Mouse (Mus musculus): ENCODE measurements around the gene Cdh18. TPM values are rescaled to one million over a fixed set of nuclear protein-coding genes. Genes with fewer than 3 reads are reported as not detected.
"Not testable (repeated sequence)": the region's sequence is repeated elsewhere in the genome, so short reads cannot be mapped to it uniquely, and the experiment has no call there.

The Cdh18 gene
- total RNA-seq, 1 experiment from 2014 or later, result not detected

GRCm38 (mm10) chr15:23087535-23087934 lies 538.7 kb downstream of the Cdh18 start:
- ATAC-seq (replicated peaks in 1 of 2; ENCODE audit: insufficient read depth in 1 of 2, low FRiP score in 2 of 2, low TSS enrichment in 1 of 2, low read depth in 1 of 2, poor library complexity in 2 of 2, severe bottlenecking in 2 of 2), result no peak

GRCm38 (mm10) chr15:23096601-23097000 lies 547.8 kb downstream of the Cdh18 start:
- no peak for ATAC-seq (replicated peaks in 1 of 2; ENCODE audit: insufficient read depth in 1 of 2, low FRiP score in 2 of 2, low TSS enrichment in 1 of 2, low read depth in 1 of 2, poor library complexity in 2 of 2, severe bottlenecking in 2 of 2)

- ATAC-seq (replicated peaks in 1 of 2; ENCODE audit: insufficient read depth in 1 of 2, low FRiP score in 2 of 2, low TSS enrichment in 1 of 2, low read depth in 1 of 2, poor library complexity in 2 of 2, severe bottlenecking in 2 of 2), result no peak
Observed at GRCm38 (mm10) chr15:23104668-23105380, 556.0 kb downstream of the Cdh18 start.

GRCm38 (mm10) chr15:23134950-23135715 lies 586.3 kb downstream of the Cdh18 start:
- ATAC-seq (replicated peaks in 1 of 2; ENCODE audit: insufficient read depth in 1 of 2, low FRiP score in 2 of 2, low TSS enrichment in 1 of 2, low read depth in 1 of 2, poor library complexity in 2 of 2, severe bottlenecking in 2 of 2), result no peak

- no peak for ATAC-seq (replicated peaks in 1 of 2; ENCODE audit: insufficient read depth in 1 of 2, low FRiP score in 2 of 2, low TSS enrichment in 1 of 2, low read depth in 1 of 2, poor library complexity in 2 of 2, severe bottlenecking in 2 of 2)
Observed at GRCm38 (mm10) chr15:23136971-23137370, 588.1 kb downstream of the Cdh18 start.

- not testable (repeated sequence) for ATAC-seq (replicated peaks in 1 of 2; ENCODE audit: insufficient read depth in 1 of 2, low FRiP score in 2 of 2, low TSS enrichment in 1 of 2, low read depth in 1 of 2, poor library complexity in 2 of 2, severe bottlenecking in 2 of 2)
Observed at GRCm38 (mm10) chr15:23142907-23143306, 594.1 kb downstream of the Cdh18 start.

- no peak for ATAC-seq (replicated peaks in 1 of 2; ENCODE audit: insufficient read depth in 1 of 2, low FRiP score in 2 of 2, low TSS enrichment in 1 of 2, low read depth in 1 of 2, poor library complexity in 2 of 2, severe bottlenecking in 2 of 2)
Observed at GRCm38 (mm10) chr15:23155883-23156282, 607.1 kb downstream of the Cdh18 start.

GRCm38 (mm10) chr15:23164869-23165268 lies 616.0 kb downstream of the Cdh18 start:
- no peak for ATAC-seq (replicated peaks in 1 of 2; ENCODE audit: insufficient read depth in 1 of 2, low FRiP score in 2 of 2, low TSS enrichment in 1 of 2, low read depth in 1 of 2, poor library complexity in 2 of 2, severe bottlenecking in 2 of 2)

GRCm38 (mm10) chr15:23174623-23175022 lies 625.8 kb downstream of the Cdh18 start:
- no peak for ATAC-seq (replicated peaks in 1 of 2; ENCODE audit: insufficient read depth in 1 of 2, low FRiP score in 2 of 2, low TSS enrichment in 1 of 2, low read depth in 1 of 2, poor library complexity in 2 of 2, severe bottlenecking in 2 of 2)

- no peak for ATAC-seq (replicated peaks in 1 of 2; ENCODE audit: insufficient read depth in 1 of 2, low FRiP score in 2 of 2, low TSS enrichment in 1 of 2, low read depth in 1 of 2, poor library complexity in 2 of 2, severe bottlenecking in 2 of 2)
Observed at GRCm38 (mm10) chr15:23212068-23212467, 663.2 kb downstream of the Cdh18 start.

GRCm38 (mm10) chr15:23230616-23231015 lies 681.8 kb downstream of the Cdh18 start:
- ATAC-seq (replicated peaks in 1 of 2; ENCODE audit: insufficient read depth in 1 of 2, low FRiP score in 2 of 2, low TSS enrichment in 1 of 2, low read depth in 1 of 2, poor library complexity in 2 of 2, severe bottlenecking in 2 of 2), result no peak

GRCm38 (mm10) chr15:23257751-23258440 lies 709.1 kb downstream of the Cdh18 start:
- no peak for ATAC-seq (replicated peaks in 1 of 2; ENCODE audit: insufficient read depth in 1 of 2, low FRiP score in 2 of 2, low TSS enrichment in 1 of 2, low read depth in 1 of 2, poor library complexity in 2 of 2, severe bottlenecking in 2 of 2)

GRCm38 (mm10) chr15:23278421-23278820 lies 729.6 kb downstream of the Cdh18 start:
- no peak for ATAC-seq (replicated peaks in 1 of 2; ENCODE audit: insufficient read depth in 1 of 2, low FRiP score in 2 of 2, low TSS enrichment in 1 of 2, low read depth in 1 of 2, poor library complexity in 2 of 2, severe bottlenecking in 2 of 2)

- no peak for ATAC-seq (replicated peaks in 1 of 2; ENCODE audit: insufficient read depth in 1 of 2, low FRiP score in 2 of 2, low TSS enrichment in 1 of 2, low read depth in 1 of 2, poor library complexity in 2 of 2, severe bottlenecking in 2 of 2)
Observed at GRCm38 (mm10) chr15:23305018-23305417, 756.2 kb downstream of the Cdh18 start.

- no peak for ATAC-seq (replicated peaks in 1 of 2; ENCODE audit: insufficient read depth in 1 of 2, low FRiP score in 2 of 2, low TSS enrichment in 1 of 2, low read depth in 1 of 2, poor library complexity in 2 of 2, severe bottlenecking in 2 of 2)
Observed at GRCm38 (mm10) chr15:23316766-23317165, 767.9 kb downstream of the Cdh18 start.

GRCm38 (mm10) chr15:23317409-23317808 lies 768.6 kb downstream of the Cdh18 start:
- no peak for ATAC-seq (replicated peaks in 1 of 2; ENCODE audit: insufficient read depth in 1 of 2, low FRiP score in 2 of 2, low TSS enrichment in 1 of 2, low read depth in 1 of 2, poor library complexity in 2 of 2, severe bottlenecking in 2 of 2)

- ATAC-seq (replicated peaks in 1 of 2; ENCODE audit: insufficient read depth in 1 of 2, low FRiP score in 2 of 2, low TSS enrichment in 1 of 2, low read depth in 1 of 2, poor library complexity in 2 of 2, severe bottlenecking in 2 of 2), result not testable (repeated sequence)
Observed at GRCm38 (mm10) chr15:23340338-23340737, 791.5 kb downstream of the Cdh18 start.

GRCm38 (mm10) chr15:23351078-23351477 lies 802.3 kb downstream of the Cdh18 start:
- ATAC-seq (replicated peaks in 1 of 2; ENCODE audit: insufficient read depth in 1 of 2, low FRiP score in 2 of 2, low TSS enrichment in 1 of 2, low read depth in 1 of 2, poor library complexity in 2 of 2, severe bottlenecking in 2 of 2), result no peak
